In genomic region chr16:14052221-14052620, GRCm38 (mm10) we compare ENCODE assay signal across 16 mouse cellular contexts.
A peak's percentile ranks its signal among the peaks of the same experiment; 100 is the strongest.
DNase-seq lines count a peak whose midpoint lies in the region; ATAC-seq and TF ChIP-seq lines count a peak whose summit lies in the region.
"Had no signal": no experiment of that assay in that cellular context is flagged by ENCODE, and none has a peak within 500 bp of the region (broad histone marks: within the 10 kb centered on the region; RNA-seq: fewer than 3 reads in every experiment).

No protein-coding gene starts in this region.

- H3K9ac ChIP-seq in heart, embryonic 11.5 days (ENCODE audit: low read depth, low read length) = no peak overlapping the region
- H3K9ac ChIP-seq in midbrain, postnatal 0 days (replicated peaks; ENCODE audit: low read length, poor library complexity, severe bottlenecking) = no peak overlapping the region
- H3K9ac ChIP-seq in midbrain, embryonic 11.5 days (ENCODE audit: low read length) = no peak overlapping the region
- H3K9ac ChIP-seq: liver, embryonic 13.5 days; neural tube, embryonic 12.5 days had no signal

- H3K4me1 ChIP-seq in heart, embryonic 11.5 days (ENCODE audit: control insufficient read depth, insufficient read depth, low read length) = no peaks in the 10 kb centered on the region
- H3K4me1 ChIP-seq in midbrain, postnatal 0 days (ENCODE audit: insufficient read depth, low read length) = no peaks in the 10 kb centered on the region
- H3K4me1 ChIP-seq in midbrain, embryonic 11.5 days (ENCODE audit: control insufficient read depth, insufficient read depth, low read length) = no peaks in the 10 kb centered on the region
- H3K4me1 ChIP-seq in limb, embryonic 10.5 days = no peaks in the 10 kb centered on the region
- H3K4me1 ChIP-seq: liver, embryonic 13.5 days; neural tube, embryonic 12.5 days had no signal

- no peaks in the 10 kb centered on the region for H3K9me3 ChIP-seq in heart, embryonic 11.5 days (replicated peaks; ENCODE audit: control insufficient read depth, low read length)
- no peaks in the 10 kb centered on the region for H3K9me3 ChIP-seq in midbrain, postnatal 0 days (ENCODE audit: low read length)
- no peaks in the 10 kb centered on the region for H3K9me3 ChIP-seq in midbrain, embryonic 11.5 days (ENCODE audit: control insufficient read depth, low read length)
- H3K9me3 ChIP-seq in limb, embryonic 10.5 days (replicated peaks) = no peaks in the 10 kb centered on the region
- H3K9me3 ChIP-seq: liver, embryonic 13.5 days; neural tube, embryonic 12.5 days had no signal

- ATAC-seq in heart, embryonic 11.5 days (replicated peaks; ENCODE audit: insufficient number of reproducible peaks, low FRiP score, low TSS enrichment) = no peak
- no peak for ATAC-seq in midbrain, postnatal 0 days (ENCODE audit: low FRiP score)
- no peak for ATAC-seq in midbrain, embryonic 11.5 days (ENCODE audit: low FRiP score)
- ATAC-seq in inflammation-experienced regulatory T-cells, adult 6 months = no peak

- no peaks in the 10 kb centered on the region for H3K27me3 ChIP-seq in heart, embryonic 11.5 days (ENCODE audit: control insufficient read depth, insufficient read depth, low read length)
- no peaks in the 10 kb centered on the region for H3K27me3 ChIP-seq in midbrain, postnatal 0 days (ENCODE audit: insufficient read depth, low read length)
- no peaks in the 10 kb centered on the region for H3K27me3 ChIP-seq in midbrain, embryonic 11.5 days (ENCODE audit: control insufficient read depth, insufficient read depth, low read length)
- H3K27me3 ChIP-seq in limb, embryonic 10.5 days (ENCODE audit: low read depth, poor library complexity, severe bottlenecking) = no peaks in the 10 kb centered on the region
- H3K27me3 ChIP-seq: liver, embryonic 13.5 days; neural tube, embryonic 12.5 days had no signal

- H3K27ac ChIP-seq in heart, embryonic 11.5 days (ENCODE audit: low read depth, low read length) = no peak overlapping the region
- H3K27ac ChIP-seq in midbrain, postnatal 0 days (ENCODE audit: low read depth, low read length) = no peak overlapping the region
- H3K27ac ChIP-seq in midbrain, embryonic 11.5 days (ENCODE audit: low read depth, low read length) = no peak overlapping the region
- H3K27ac ChIP-seq in limb, embryonic 10.5 days = no peak overlapping the region
- H3K27ac ChIP-seq: heart, adult 2 months; liver, embryonic 13.5 days; neural tube, embryonic 12.5 days had no signal

- H3K36me3 ChIP-seq in heart, embryonic 11.5 days (ENCODE audit: control insufficient read depth, insufficient read depth, low read length) = no peaks in the 10 kb centered on the region
- peaks cover 7% of the 10 kb centered on the region; the same call in 1 of the 2 replicates for H3K36me3 ChIP-seq in midbrain, postnatal 0 days (ENCODE audit: insufficient read depth, low read length)
- no peaks in the 10 kb centered on the region for H3K36me3 ChIP-seq in midbrain, embryonic 11.5 days (ENCODE audit: control insufficient read depth, insufficient read depth, low read length)
- H3K36me3 ChIP-seq in limb, embryonic 10.5 days = no peaks in the 10 kb centered on the region
- H3K36me3 ChIP-seq: liver, embryonic 13.5 days; neural tube, embryonic 12.5 days had no signal

- no peak overlapping the region for H3K4me3 ChIP-seq in heart, embryonic 11.5 days (ENCODE audit: low read depth, low read length)
- no peak overlapping the region for H3K4me3 ChIP-seq in midbrain, postnatal 0 days (ENCODE audit: low read depth, low read length)
- H3K4me3 ChIP-seq in midbrain, embryonic 11.5 days (ENCODE audit: low read depth, low read length) = no peak overlapping the region
- H3K4me3 ChIP-seq in limb, embryonic 10.5 days = no peak overlapping the region
- H3K4me3 ChIP-seq: erythroblast, embryonic 14.5 days; heart, adult 2 months; liver, embryonic 13.5 days; neural tube, embryonic 12.5 days had no signal

- H3K4me2 ChIP-seq in heart, embryonic 11.5 days = no peak overlapping the region
- H3K4me2 ChIP-seq in midbrain, postnatal 0 days (ENCODE audit: low read depth, low read length, poor library complexity, severe bottlenecking) = no peak overlapping the region
- H3K4me2 ChIP-seq in midbrain, embryonic 11.5 days = no peak overlapping the region
- H3K4me2 ChIP-seq: liver, embryonic 13.5 days; neural tube, embryonic 12.5 days had no signal

- DNase-seq in heart, adult 11 months = peak; percentile 68
- peak; percentile 38 for DNase-seq in midbrain, postnatal 0 days (ENCODE audit: low spot score)
- no peak for DNase-seq in midbrain, embryonic 11.5 days (ENCODE audit: low spot score, missing footprints)
- DNase-seq in cerebellum, adult 9-10 months = peak; percentile 75
- peak; percentile 20 for DNase-seq in limb, embryonic 10.5 days (ENCODE audit: low spot score)
- no peak for DNase-seq in left cerebral cortex, adult 9 months (ENCODE audit: low spot score in 2 of 2)
- DNase-seq: adrenal gland, adult 2 months; heart, adult 2 months; heart, postnatal 10 days; kidney, adult 9 months; liver, embryonic 13.5 days; thymus, adult 2 months had no signal

- 74% methylated on average over 2 of the region's 2 CpGs for WGBS in heart, embryonic 11.5 days (ENCODE audit: insufficient replicate concordance)
- WGBS in midbrain, postnatal 0 days = 89% methylated on average over 2 of the region's 2 CpGs
- 90% methylated on average over 2 of the region's 2 CpGs for WGBS in midbrain, embryonic 11.5 days
- WGBS in limb, embryonic 10.5 days = 93% methylated on average over 2 of the region's 2 CpGs

- TF ChIP-seq CTCF in midbrain, postnatal 0 days (IDR thresholded peaks at IDR 0.05) = no peak

Comparison
In these comparisons a context has a peak if more than half of its experiments do, and no peak if none do; other contexts are left out.
1. DNase-seq: peak in heart, adult 11 months (single experiment), midbrain, postnatal 0 days (single experiment), cerebellum, adult 9-10 months (single experiment) and limb, embryonic 10.5 days (single experiment); none in midbrain, embryonic 11.5 days (single experiment) and left cerebral cortex, adult 9 months (0 of 2).